Mouse (Mus musculus) heart, embryonic 16.5 days (tissue): Measurements from ENCODE around the gene Lrmda. TPM values are rescaled to one million over a fixed set of nuclear protein-coding genes. Genes with fewer than 3 reads are reported as not detected.

Experiments
- ATAC-seq: fragments of 200-750 bp; cut with Nextera tagmentation; replicated peaks from 2 replicates; pipeline ENCODE4 v1.8.0; 2017; ENCODE audit warnings: moderate number of reproducible peaks; ENCODE audit not compliant: insufficient read depth, low FRiP score; ENCODE audit errors: extremely low read depth
- H3K27ac ChIP-seq: fragments of 300-500 bp; sonication (generic); 2 replicates; pipeline ENCODE4 v1.5.1; 2014; ENCODE audit warnings: mild to moderate bottlenecking, low read length, control low read depth, moderate library complexity
- H3K27me3 ChIP-seq: fragments of 300-500 bp; sonication (generic); 2 replicates; pipeline ENCODE4 v1.6.1; 2014; ENCODE audit warnings: low read length, mixed read lengths; ENCODE audit not compliant: control insufficient read depth, insufficient read depth
- H3K36me3 ChIP-seq: fragments of 300-500 bp; sonication (generic); 2 replicates; pipeline ENCODE4 v1.6.1; 2014; ENCODE audit not compliant: control insufficient read depth, insufficient read depth
- H3K4me1 ChIP-seq: fragments of 300-500 bp; sonication (generic); 2 replicates; pipeline ENCODE4 v1.6.1; 2014; ENCODE audit warnings: low read length, mixed read lengths; ENCODE audit not compliant: control insufficient read depth, insufficient read depth
- H3K4me2 ChIP-seq: fragments of 300-500 bp; sonication (generic); 2 replicates; pipeline ENCODE4 v1.6.1; 2014; ENCODE audit warnings: low read depth, mild to moderate bottlenecking, control low read depth, low read length
- H3K4me3 ChIP-seq: fragments of 300-500 bp; sonication (generic); 2 replicates; pipeline ENCODE4 v1.5.1; 2014; ENCODE audit warnings: mild to moderate bottlenecking, control low read depth, low read length
- H3K9ac ChIP-seq: fragments of 300-500 bp; sonication (generic); 2 replicates; pipeline ENCODE4 v1.6.1; 2014; ENCODE audit warnings: low read length, control low read depth
- H3K9me3 ChIP-seq: fragments of 300-500 bp; sonication (generic); replicated peaks from 2 replicates; pipeline ENCODE4 v1.6.1; 2016; ENCODE audit warnings: low read length; ENCODE audit not compliant: control insufficient read depth
- WGBS: fragments of 180-500 bp; shearing (Covaris S2); extraction: QIAGEN DNeasy Blood & Tissue Kit; methylation state at CpG from one replicate; pipeline ENCODE4 v1.1.7; 2014; 5-methylcytosine and 5-hydroxymethylcytosine counted together
- polyA plus RNA-seq: library from polyadenylated mRNA; unstranded; fragments of >200 nt; fragmentation: Nextera tagmentation; extraction: Ambion mirVana; gene quantifications from 2 replicates; pipeline ENCODE4 v1.2.1, GENCODE M21; 2015

Lrmda gene
- polyA plus RNA-seq, 1 experiment from 2014 or later = 0.55 TPM

- H3K36me3 ChIP-seq = no peaks in the 10 kb centered on the region
- WGBS = 39% methylated on average over 1 of the region's 1 CpGs
- no peak overlapping the region for H3K27ac ChIP-seq
Measured at GRCm38 (mm10) chr14:22049282-22049681, 29.8 kb downstream of the Lrmda start.

GRCm38 (mm10) chr14:22051941-22052664 lies 32.6 kb downstream of the Lrmda start:
- no peak overlapping the region for H3K9ac ChIP-seq
- 64% methylated on average over 14 of the region's 14 CpGs for WGBS
- H3K4me2 ChIP-seq = no peak overlapping the region
- H3K27me3 ChIP-seq = no peaks in the 10 kb centered on the region
- H3K4me3 ChIP-seq = no peak overlapping the region
- peak; percentile 38; the same call in 1 of the 2 replicates for ATAC-seq
- H3K4me1 ChIP-seq = 0 out of 2 replicates have a peak, but pooled peaks cover 5% of the 10 kb centered on the region
- no peaks in the 10 kb centered on the region for H3K36me3 ChIP-seq
- no peaks in the 10 kb centered on the region for H3K9me3 ChIP-seq
- no peak overlapping the region for H3K27ac ChIP-seq

More at GRCm38 (mm10) chr14:22049282-22049681, 29.8 kb downstream of the Lrmda start:
- H3K27me3 ChIP-seq = no peaks in the 10 kb centered on the region
- H3K4me1 ChIP-seq = 0 out of 2 replicates have a peak, but pooled peaks cover 5% of the 10 kb centered on the region
- ATAC-seq = no peak
- no peak overlapping the region for H3K4me3 ChIP-seq
- no peaks in the 10 kb centered on the region for H3K9me3 ChIP-seq
- H3K9ac ChIP-seq = no peak overlapping the region
- H3K4me2 ChIP-seq = no peak overlapping the region

- Histone ChIP-seq H3K36me3 (no peaks in the 10 kb centered on the region), H3K4me1 (no peaks in the 10 kb centered on the region), H3K9me3 (no peaks in the 10 kb centered on the region), H3K4me3 (no peak overlapping the region), H3K27me3 (no peaks in the 10 kb centered on the region), H3K9ac (no peak overlapping the region), H3K27ac (no peak overlapping the region), H3K4me2 (no peak overlapping the region)
- 57% methylated on average over 8 of the region's 8 CpGs for WGBS
- no peak; the same call in 1 of the 2 replicates for ATAC-seq
Measured at GRCm38 (mm10) chr14:22055630-22056029, 36.1 kb downstream of the Lrmda start.

- no peaks in the 10 kb centered on the region for H3K36me3 ChIP-seq
- H3K4me3 ChIP-seq = no peak overlapping the region
- 73% methylated on average over 4 of the region's 4 CpGs for WGBS
- no peak for ATAC-seq
- H3K27me3 ChIP-seq = no peaks in the 10 kb centered on the region
- H3K27ac ChIP-seq = no peak overlapping the region
- H3K9ac ChIP-seq = no peak overlapping the region
- H3K9me3 ChIP-seq = no peaks in the 10 kb centered on the region
- no peak overlapping the region for H3K4me2 ChIP-seq
- H3K4me1 ChIP-seq = no peaks in the 10 kb centered on the region
Measured at GRCm38 (mm10) chr14:22056246-22056645, 36.7 kb downstream of the Lrmda start.

- H3K27me3 ChIP-seq = no peaks in the 10 kb centered on the region
- no peaks in the 10 kb centered on the region for H3K4me1 ChIP-seq
- no peak overlapping the region for H3K27ac ChIP-seq
- 47% methylated on average over 1 of the region's 1 CpGs for whole genome bisulfite sequencing
- no peak for ATAC-seq
- H3K4me3 ChIP-seq = no peak overlapping the region
- no peaks in the 10 kb centered on the region for H3K9me3 ChIP-seq
- no peak overlapping the region for H3K9ac ChIP-seq
- H3K36me3 ChIP-seq = no peaks in the 10 kb centered on the region
- no peak overlapping the region for H3K4me2 ChIP-seq
Measured at GRCm38 (mm10) chr14:22058729-22059128, 39.2 kb downstream of the Lrmda start.

GRCm38 (mm10) chr14:22059348-22059861 lies 39.9 kb downstream of the Lrmda start:
- Histone ChIP-seq H3K4me1 (no peaks in the 10 kb centered on the region), H3K36me3 (no peaks in the 10 kb centered on the region), H3K9ac (no peak overlapping the region), H3K4me3 (no peak overlapping the region), H3K27ac (no peak overlapping the region), H3K4me2 (no peak overlapping the region), H3K9me3 (no peaks in the 10 kb centered on the region), H3K27me3 (no peaks in the 10 kb centered on the region)
- 49% methylated on average over 6 of the region's 6 CpGs for WGBS
- no peak for ATAC-seq

GRCm38 (mm10) chr14:22060787-22061186 lies 41.3 kb downstream of the Lrmda start:
- Histone ChIP-seq H3K27me3 (no peaks in the 10 kb centered on the region), H3K4me1 (no peaks in the 10 kb centered on the region), H3K27ac (no peak overlapping the region), H3K9ac (no peak overlapping the region), H3K4me3 (no peak overlapping the region), H3K9me3 (no peaks in the 10 kb centered on the region), H3K36me3 (no peaks in the 10 kb centered on the region), H3K4me2 (no peak overlapping the region)
- WGBS = 87% methylated on average over 7 of the region's 7 CpGs
- no peak for ATAC-seq

- no peak overlapping the region for H3K4me2 ChIP-seq
- H3K4me1 ChIP-seq = no peaks in the 10 kb centered on the region
- H3K9me3 ChIP-seq = no peaks in the 10 kb centered on the region
- no peak for ATAC-seq
- H3K27ac ChIP-seq = no peak overlapping the region
- no peak overlapping the region for H3K4me3 ChIP-seq
- H3K27me3 ChIP-seq = no peaks in the 10 kb centered on the region
- WGBS = 63% methylated on average over 9 of the region's 9 CpGs
- no peak overlapping the region for H3K9ac ChIP-seq
- H3K36me3 ChIP-seq = no peaks in the 10 kb centered on the region
Measured at GRCm38 (mm10) chr14:22062117-22062855, 42.8 kb downstream of the Lrmda start.

- H3K9ac ChIP-seq = no peak overlapping the region
- no peak overlapping the region for H3K4me2 ChIP-seq
- no peaks in the 10 kb centered on the region for H3K9me3 ChIP-seq
- H3K36me3 ChIP-seq = no peaks in the 10 kb centered on the region
- H3K4me3 ChIP-seq = no peak overlapping the region
- WGBS = 34% methylated on average over 2 of the region's 2 CpGs
- ATAC-seq = no peak
- H3K27ac ChIP-seq = no peak overlapping the region
- H3K27me3 ChIP-seq = no peaks in the 10 kb centered on the region
- H3K4me1 ChIP-seq = 0 out of 2 replicates have a peak, but pooled peaks cover 2% of the 10 kb centered on the region
Measured at GRCm38 (mm10) chr14:22069169-22069568, 49.7 kb downstream of the Lrmda start.
